Mouse (Mus musculus) cerebellum, adult 9-11 months (tissue): ENCODE data around the gene 4430402I18Rik.
A peak's percentile ranks its signal among the peaks of the same experiment; 100 is the strongest.
"Not testable (repeated sequence)": the region's sequence is repeated elsewhere in the genome, so short reads cannot be mapped to it uniquely, and the experiment has no call there.

ENCODE experiments used
- DNase-seq: peaks from one replicate; pipeline ENCODE4 v3.0.0; 2022

4430402I18Rik gene

DNA sequence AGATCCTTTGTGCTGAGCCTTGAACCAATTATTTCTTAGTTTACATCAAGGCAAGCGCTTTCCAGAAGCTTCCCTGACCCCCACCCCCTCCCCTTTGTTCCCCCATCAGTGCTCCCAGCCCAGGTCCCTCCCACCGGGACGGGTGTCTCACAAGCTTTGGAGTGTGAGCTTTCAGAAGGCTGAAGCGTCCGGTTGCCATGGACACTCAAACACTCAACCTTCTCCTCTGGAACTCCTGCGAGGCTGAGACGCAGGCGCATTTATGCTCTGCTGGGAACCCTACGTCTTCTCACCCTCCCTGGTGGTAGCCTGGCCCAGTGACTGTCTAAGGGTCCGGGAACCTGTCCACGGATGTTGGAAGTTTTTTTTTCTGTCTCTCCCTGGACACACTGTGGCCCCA is at the start of gene 4430402I18Rik:
Gene 4430402I18Rik (minus strand): TSS at position 149 of the 400 bp plus-strand sequence.
- no peak for DNase-seq

- DNase-seq, result no peak
Observed at GRCm38 (mm10) chr19:29016786-29017185, 49.2 kb upstream of the 4430402I18Rik start.

GRCm38 (mm10) chr19:29016204-29016765 is 48.7 kb upstream of the 4430402I18Rik start:
- no peak for DNase-seq

DNA sequence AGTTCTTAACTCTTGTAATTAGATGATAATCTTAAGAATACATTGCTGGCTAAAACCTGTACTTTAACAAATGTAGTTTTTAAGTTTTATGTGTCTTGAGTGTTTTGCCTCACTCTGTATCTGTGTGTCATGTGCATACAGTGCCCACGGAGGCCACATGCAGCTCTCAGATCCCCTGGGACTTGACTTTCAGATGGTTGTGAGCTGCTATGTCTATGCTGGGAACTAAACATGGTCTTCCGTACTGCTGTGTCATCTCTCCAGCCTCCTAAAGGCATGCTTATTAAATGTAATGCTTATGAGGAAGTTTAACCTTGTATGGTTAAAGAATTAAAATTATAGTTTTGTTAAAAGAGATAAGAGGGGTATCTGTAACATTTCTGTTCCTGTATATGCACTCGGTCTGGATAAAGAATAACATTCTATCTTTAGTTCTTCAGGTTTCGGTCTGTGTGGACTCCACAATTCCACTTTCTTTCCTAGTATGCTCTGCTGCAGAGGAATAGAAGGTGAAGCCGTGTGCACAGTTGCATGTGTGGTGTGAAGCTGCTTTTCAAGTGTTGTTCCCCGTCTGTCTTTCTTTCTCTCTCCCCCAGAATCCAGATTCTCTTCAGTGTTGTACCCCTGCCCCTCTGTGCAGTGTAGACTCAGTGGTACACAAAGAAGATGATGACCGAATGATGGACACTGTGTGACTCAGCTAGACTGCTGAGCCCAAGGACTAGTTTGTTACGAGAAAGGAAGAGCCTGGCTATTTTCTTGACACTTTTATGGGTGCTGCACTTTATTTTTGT is 48.0 kb upstream of the 4430402I18Rik start:
- DNase-seq, result no peak

- no peak for DNase-seq
Observed at GRCm38 (mm10) chr19:29014466-29015055, 47.0 kb upstream of the 4430402I18Rik start.

DNA sequence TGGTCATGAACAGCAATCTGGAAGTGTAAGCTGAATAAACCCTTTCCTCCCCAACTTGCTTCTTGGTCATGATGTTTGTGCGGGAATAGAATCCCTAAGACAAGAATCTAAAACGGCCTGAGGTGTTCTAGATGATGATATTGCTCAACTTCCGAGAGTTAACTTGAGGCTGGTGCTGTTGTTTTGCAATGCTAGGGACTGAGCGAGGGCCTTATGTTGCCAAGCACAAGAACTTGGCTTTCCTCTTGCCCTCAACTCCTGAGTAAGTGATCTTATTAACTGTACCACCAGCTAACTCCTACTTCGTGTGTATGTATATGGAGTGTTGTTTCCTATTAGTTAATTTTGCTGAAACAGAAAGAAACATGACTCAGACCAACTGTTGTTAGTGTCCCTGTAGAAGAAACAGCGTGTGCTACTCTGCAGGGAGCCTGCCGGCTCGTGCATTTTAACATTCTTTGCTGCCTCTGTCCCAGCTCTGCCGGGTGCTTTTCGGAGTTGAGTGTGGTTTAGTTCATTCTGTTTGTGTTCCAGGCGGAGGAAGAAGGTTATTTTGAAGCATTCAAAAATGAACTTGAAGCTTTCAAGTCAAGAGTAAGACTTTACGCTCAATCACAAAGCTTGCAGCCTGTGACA is 43.9 kb upstream of the 4430402I18Rik start:
- DNase-seq, result no peak

DNA sequence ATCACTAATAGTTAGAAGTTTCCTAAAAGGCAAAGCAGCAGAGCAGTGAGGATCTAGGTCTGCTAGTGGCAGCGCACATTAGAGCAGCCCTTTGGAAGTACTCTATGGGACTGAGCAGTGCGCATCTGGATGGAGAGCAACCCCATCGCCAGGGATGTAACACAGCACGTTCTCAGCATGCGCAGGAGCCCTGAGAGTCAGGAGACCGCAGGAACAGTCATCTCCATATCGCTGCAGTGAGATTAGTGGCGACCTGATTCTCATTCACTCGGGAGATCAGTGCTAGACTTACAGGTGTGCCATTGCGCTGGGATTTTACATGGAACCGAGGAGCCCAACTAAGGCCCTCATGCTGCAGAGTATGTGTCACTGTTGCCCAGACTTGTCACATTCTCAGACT is 41.4 kb upstream of the 4430402I18Rik start:
- no peak for DNase-seq

DNA sequence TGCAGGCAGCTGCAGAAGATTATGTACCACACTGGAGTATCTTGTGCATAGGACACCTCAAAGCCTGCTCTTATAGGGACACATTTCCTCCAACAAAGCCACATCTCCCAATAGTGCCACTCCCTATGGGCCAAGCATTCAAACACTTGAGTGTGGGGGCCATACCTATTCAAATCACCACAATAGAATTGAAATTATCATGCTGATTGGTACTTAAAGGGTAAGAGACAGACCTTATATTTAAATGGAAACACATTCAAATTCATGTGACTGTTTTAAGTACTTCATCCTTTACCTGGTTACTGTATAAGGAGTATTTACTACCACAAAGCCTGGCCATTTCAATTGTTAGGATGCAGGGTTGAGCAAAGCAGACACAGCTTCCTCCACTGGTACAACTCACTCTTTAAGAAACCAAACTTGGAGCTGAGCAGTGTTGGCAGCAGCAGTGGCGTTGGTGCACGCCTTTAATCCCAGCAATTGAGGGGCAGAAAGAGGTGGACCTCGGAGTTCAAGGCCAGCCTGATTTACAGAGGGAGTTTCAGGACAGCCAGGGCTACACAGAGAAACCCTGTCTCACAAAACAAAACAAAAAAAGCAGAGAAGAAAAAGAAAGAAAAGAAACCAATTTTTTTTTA is 40.6 kb upstream of the 4430402I18Rik start:
- DNase-seq, result no peak

GRCm38 (mm10) chr19:29000321-29000720 is 32.7 kb upstream of the 4430402I18Rik start:
- DNase-seq, result not testable (repeated sequence)

GRCm38 (mm10) chr19:28997976-28998630 is 30.5 kb upstream of the 4430402I18Rik start:
- DNase-seq, result no peak

- no peak for DNase-seq
Observed at GRCm38 (mm10) chr19:28995366-28995765, 27.8 kb upstream of the 4430402I18Rik start.

GRCm38 (mm10) chr19:28994870-28995269 is 27.3 kb upstream of the 4430402I18Rik start:
- peak; percentile 27 for DNase-seq

DNA sequence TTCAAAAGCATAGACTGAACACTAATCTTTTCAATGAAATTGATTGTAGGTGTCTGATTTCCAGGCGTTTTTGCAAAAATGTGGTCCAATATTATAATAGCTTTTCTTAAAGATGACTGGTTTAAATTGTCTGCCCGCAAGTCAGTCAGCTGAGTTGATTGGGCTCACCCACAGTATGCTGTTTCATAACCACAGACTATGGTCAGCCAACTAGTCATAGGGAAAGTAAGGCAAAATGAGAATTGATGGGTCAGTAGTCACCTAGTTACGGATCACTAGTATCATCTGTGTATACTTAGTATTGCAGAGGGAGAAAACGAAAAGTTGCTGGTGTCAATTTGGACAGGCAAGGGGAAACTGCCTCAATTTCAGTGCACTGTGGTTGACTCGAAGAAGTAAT is 23.8 kb upstream of the 4430402I18Rik start:
- DNase-seq, result no peak

GRCm38 (mm10) chr19:28990590-28991221 is 23.1 kb upstream of the 4430402I18Rik start:
- no peak for DNase-seq

DNA sequence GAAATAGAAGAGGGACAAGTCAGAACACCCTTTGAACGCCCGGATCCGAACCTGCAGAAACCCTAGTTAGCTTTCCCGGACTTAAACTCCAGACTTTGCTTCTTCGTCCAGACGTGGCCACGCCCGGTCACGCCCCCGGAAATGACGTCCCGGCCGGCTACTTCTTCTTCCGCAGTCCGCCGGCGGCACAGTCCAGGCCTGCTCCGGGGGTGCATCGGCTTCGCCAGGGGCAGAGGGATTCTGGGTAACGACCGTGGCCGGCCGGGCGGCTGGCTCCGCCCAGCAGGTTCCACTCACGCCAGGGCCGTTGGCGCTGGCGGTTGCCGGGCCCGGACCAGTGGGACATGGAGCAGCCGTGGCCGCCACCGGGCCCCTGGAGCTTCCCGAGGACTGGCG is 22.6 kb upstream of the 4430402I18Rik start, which contains the start of gene Cdc37l1:
Gene Cdc37l1 (plus strand): TSS at position 159 of the 396 bp plus-strand sequence.
- DNase-seq, result peak; percentile 97

GRCm38 (mm10) chr19:28989515-28989914 is 21.9 kb upstream of the 4430402I18Rik start:
- DNase-seq, result peak; percentile 23

GRCm38 (mm10) chr19:28982617-28983016 is 15.0 kb upstream of the 4430402I18Rik start:
- DNase-seq, result no peak

DNA sequence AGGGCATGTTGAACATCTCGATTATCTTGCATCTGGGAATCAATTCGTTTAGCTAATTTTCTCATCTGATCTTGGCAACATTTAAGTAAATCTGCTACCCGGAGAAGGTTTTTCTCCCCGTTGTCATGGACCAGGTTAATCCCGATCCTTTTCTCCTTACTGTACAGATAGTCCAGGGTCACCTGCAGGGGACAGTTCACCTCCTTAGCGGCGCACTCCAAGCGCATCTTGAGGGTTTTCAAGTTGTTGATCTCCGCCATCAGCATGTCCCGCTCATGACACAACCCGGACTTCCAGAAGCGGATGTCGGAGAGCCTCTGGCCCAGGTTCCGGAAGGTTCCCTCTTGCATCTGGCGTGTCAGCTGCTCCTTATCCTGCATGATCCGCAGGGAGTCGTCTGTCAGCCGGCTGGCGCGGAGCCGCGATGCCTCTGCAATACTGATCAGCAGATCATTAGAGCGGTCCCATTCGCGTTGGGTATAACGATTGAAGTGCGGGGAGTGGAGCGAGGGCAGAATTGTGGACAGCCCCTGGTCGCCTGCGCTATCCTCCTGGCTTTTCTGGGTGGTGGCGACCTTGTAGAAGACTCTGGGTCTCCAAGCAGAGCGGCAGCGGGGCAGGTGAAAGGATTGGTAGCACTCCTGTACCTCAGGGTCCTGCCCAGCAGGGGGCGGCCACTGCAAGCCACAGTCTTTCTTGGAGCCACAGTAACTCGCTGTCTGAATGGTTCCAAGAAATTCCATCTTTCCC is 7.4 kb upstream of the 4430402I18Rik start:
- peak; percentile 64 for DNase-seq

- no peak for DNase-seq
Observed at GRCm38 (mm10) chr19:28970251-28970650, 2.7 kb upstream of the 4430402I18Rik start.

- DNase-seq, result no peak
Observed at GRCm38 (mm10) chr19:28969231-28969630, 1.6 kb upstream of the 4430402I18Rik start.

DNA sequence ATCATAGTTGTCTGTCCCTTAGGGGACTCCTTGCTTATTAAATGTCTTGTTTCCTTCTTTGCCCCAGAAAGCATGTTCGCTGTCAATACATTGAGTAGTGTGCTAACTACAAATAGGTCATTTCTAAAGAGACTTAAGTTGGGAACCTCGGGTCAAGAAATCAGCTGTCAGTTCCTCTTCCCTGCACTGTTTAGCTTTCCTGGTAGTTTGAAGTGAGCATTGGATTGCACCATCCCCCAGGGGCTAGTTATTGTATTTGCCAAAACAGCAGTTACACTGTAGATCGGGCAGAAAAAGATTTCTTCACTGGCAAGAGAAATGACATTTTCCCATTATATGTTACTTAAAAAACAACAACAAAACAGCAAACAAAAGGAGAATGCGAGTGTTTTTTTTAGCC is 578 bp upstream of the 4430402I18Rik start:
- DNase-seq, result no peak
